Mouse (Mus musculus) embryonic facial prominence, embryonic 10.5 days (tissue): ENCODE measurements at regions not wholly inside any gene's neighbourhood (a gene's known extent, or its start where the extent isn't known, plus 50 kb on each side); places are given as distances from the start of the nearest gene placed in this dataset.

ENCODE experiments used
- DNase-seq: peaks from one replicate; pipeline ENCODE4 v3.0.0-alpha.2; 2017; ENCODE audit warnings: low spot score
- H3K27ac ChIP-seq: fragments of 300-500 bp; sonication (generic); replicated peaks from 2 replicates; pipeline ENCODE4 v1.5.1; 2016; ENCODE audit warnings: mild to moderate bottlenecking
- H3K27me3 ChIP-seq: fragments of 300-500 bp; sonication (generic); replicated peaks from 2 replicates; pipeline ENCODE4 v1.6.1; 2016; ENCODE audit warnings: low read depth, mild to moderate bottlenecking; ENCODE audit not compliant: poor library complexity, severe bottlenecking
- H3K36me3 ChIP-seq: fragments of 300-500 bp; sonication (generic); replicated peaks from 2 replicates; pipeline ENCODE4 v1.6.1; 2016; ENCODE audit warnings: mild to moderate bottlenecking, moderate library complexity
- H3K4me1 ChIP-seq: fragments of 300-500 bp; sonication (generic); 2 replicates; pipeline ENCODE4 v1.6.1; 2016
- H3K4me3 ChIP-seq: fragments of 300-500 bp; sonication (generic); 2 replicates; pipeline ENCODE4 v1.5.1; 2016; ENCODE audit warnings: mild to moderate bottlenecking, moderate library complexity
- H3K9me3 ChIP-seq: fragments of 300-500 bp; sonication (generic); 2 replicates; pipeline ENCODE4 v1.6.1; 2016; ENCODE audit warnings: mild to moderate bottlenecking
- WGBS: fragments of 180-500 bp; shearing (Covaris S2); methylation state at CpG from one replicate; pipeline ENCODE4 v1.1.7; 2016; 5-methylcytosine and 5-hydroxymethylcytosine counted together

DNA sequence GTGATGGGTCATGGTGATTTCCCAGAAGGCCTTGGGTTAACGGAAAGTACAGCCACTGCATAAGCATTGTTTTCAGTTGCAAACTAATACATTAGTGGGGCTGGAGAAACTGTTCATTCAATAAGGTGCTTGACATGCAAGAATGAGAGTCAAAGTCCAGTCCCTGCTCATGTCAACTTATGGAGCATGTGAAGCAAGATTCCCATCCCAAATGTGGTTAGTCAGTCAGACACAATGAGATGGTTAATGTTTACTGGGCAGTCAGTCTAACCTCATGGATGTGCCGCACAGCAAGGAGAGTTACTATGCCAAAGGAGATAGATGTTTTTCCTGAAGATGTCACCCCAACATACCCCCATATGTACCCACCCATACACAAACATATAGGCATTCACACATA lies 993.8 kb upstream of the Jmjd1c start:
- WGBS: 92% methylated on average over 2 of the region's 2 CpGs
- H3K9me3 ChIP-seq: no peaks in the 10 kb centered on the region
- H3K4me1 ChIP-seq: no peaks in the 10 kb centered on the region
- H3K27ac ChIP-seq: no peak overlapping the region
- no peaks in the 10 kb centered on the region for H3K36me3 ChIP-seq
- no peak for DNase-seq
- H3K27me3 ChIP-seq: no peaks in the 10 kb centered on the region
- H3K4me3 ChIP-seq: no peak overlapping the region

DNA sequence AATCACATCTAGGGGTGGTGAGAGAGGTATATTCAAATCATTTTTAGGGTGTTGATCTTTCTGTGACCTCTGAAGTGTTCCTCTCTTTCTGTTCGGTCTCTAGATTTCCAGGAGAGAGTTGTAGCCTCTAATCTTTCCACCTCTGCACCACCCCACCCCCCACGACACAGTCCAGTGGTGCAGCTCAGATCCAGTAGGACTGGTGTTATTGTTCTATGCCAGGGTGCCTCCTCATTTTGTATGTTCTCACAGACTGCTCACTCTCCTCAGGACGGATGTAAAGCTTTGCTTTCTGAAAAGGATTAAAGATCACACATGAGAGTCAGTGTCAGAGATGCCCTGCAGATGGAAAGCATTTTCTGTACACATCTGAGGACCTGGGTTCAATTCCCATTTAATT lies 964.6 kb upstream of the Jmjd1c start:
- peaks cover 11% of the 10 kb centered on the region; the same call in 1 of the 2 replicates for H3K4me1 ChIP-seq
- H3K9me3 ChIP-seq: no peaks in the 10 kb centered on the region
- DNase-seq: no peak
- H3K36me3 ChIP-seq: no peaks in the 10 kb centered on the region
- no peak overlapping the region for H3K27ac ChIP-seq
- H3K27me3 ChIP-seq: no peaks in the 10 kb centered on the region
- no peak overlapping the region for H3K4me3 ChIP-seq
- WGBS: 60% methylated on average over 3 of the region's 3 CpGs

DNA sequence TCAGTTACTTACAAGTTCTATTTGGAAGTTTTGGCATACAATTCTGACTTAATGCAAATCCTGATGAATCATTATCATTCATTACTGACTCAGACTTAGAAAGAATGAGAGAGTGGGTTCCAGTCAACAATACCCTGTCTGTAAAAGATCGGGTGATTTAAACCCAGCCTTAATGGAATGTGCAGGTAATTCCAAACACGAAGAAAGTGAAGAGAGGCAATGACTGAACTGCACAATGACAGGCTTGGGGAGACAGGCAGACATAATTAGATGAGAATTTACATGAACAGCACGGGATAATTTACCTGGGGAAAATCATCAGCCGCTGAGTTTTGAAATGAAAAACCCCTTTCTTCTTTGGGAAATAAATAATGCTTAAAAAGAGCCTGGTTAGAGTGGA lies 963.9 kb upstream of the Jmjd1c start:
- no peaks in the 10 kb centered on the region for H3K36me3 ChIP-seq
- no peaks in the 10 kb centered on the region for H3K9me3 ChIP-seq
- no peak overlapping the region for H3K4me3 ChIP-seq
- H3K27ac ChIP-seq: no peak overlapping the region
- WGBS: 69% methylated on average over 4 of the region's 4 CpGs
- no peaks in the 10 kb centered on the region for H3K27me3 ChIP-seq
- no peak for DNase-seq
- H3K4me1 ChIP-seq: peaks cover 11% of the 10 kb centered on the region; the same call in 1 of the 2 replicates

DNA sequence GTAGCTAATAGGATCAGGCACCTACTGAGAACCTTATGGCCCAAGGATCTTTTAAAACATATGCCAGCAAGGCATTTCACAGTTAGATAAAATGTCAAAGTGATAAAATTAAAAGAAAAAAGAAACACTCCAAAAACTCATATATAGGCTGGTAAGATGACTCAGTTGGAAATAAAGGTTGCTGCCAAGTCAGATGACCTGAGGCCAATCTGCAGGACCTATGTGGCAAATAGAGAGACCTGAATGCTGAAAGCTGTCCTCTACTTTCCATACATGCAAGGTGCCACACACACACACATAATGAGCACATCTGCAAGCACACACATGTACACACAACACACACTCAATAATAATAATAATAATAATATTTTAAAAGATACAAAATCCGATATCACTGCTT lies 953.5 kb upstream of the Jmjd1c start:
- H3K9me3 ChIP-seq: no peaks in the 10 kb centered on the region
- no peaks in the 10 kb centered on the region for H3K27me3 ChIP-seq
- H3K36me3 ChIP-seq: no peaks in the 10 kb centered on the region
- no peak overlapping the region for H3K4me3 ChIP-seq
- H3K4me1 ChIP-seq: no peaks in the 10 kb centered on the region
- WGBS: 92% methylated on average over 1 of the region's 1 CpGs
- no peak overlapping the region for H3K27ac ChIP-seq
- no peak for DNase-seq

DNA sequence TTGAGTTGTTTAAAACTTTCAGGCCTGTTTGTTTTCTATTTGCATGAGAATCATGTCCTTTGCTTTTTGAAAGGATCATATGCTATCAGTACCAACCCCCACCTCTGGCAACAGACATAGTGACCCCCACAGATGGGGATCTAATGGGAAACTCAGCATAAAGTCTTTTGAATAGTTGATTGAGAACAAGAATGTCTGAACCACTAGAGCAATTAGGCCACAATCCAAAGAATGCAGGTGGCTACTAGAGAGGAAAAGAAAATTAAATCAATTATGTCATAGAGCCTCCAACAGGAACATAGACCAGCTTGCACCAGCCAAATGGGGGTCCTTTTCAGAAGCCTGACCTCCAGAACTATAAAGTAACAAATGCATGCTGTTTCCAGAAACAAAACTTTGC lies 953.0 kb upstream of the Jmjd1c start:
- H3K27ac ChIP-seq: no peak overlapping the region
- no peaks in the 10 kb centered on the region for H3K36me3 ChIP-seq
- no peaks in the 10 kb centered on the region for H3K4me1 ChIP-seq
- no peaks in the 10 kb centered on the region for H3K27me3 ChIP-seq
- no peak overlapping the region for H3K4me3 ChIP-seq
- no peaks in the 10 kb centered on the region for H3K9me3 ChIP-seq
- no peak for DNase-seq

DNA sequence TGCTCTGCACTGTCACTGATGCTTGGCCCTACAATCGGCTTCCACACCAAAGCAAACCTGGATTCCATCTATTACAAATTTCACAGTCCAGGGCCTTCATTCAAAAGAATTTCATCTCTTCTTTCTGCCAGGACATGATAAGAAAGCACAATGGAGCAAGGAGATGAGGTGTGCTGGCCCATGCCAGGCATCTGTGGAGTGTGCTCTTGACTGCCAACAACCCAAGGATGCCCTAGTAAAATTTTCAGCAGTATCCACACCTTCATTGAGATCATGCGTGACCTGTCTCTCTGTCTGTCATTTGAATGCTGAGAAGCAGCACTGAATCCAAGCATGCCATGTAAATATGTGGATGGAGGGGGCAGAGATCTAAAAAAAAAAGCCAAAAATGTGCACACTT lies 945.0 kb upstream of the Jmjd1c start:
- Histone ChIP-seq H3K9me3 (no peaks in the 10 kb centered on the region), H3K27me3 (no peaks in the 10 kb centered on the region), H3K27ac (no peak overlapping the region), H3K36me3 (no peaks in the 10 kb centered on the region), H3K4me1 (no peaks in the 10 kb centered on the region), H3K4me3 (no peak overlapping the region)
- 90% methylated on average over 2 of the region's 2 CpGs for WGBS
- DNase-seq: no peak

DNA sequence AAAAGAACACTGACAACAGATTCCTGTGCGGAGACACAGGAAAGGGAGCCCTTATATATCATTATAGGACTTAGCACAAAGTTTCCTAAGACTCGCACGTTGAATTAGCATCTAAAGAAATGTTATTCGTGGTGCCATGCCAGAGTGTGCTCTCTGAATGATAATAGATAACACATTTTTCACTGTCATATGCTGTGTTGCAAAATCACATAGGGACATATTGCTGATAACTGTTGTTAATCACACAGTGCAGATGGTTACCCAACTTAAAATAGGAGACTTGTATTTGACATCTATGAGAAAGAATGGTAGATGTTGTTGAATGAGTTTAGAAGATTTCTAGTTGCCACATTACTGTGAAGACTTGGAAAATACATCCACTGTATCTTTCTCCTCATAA lies 943.1 kb upstream of the Jmjd1c start:
- Histone ChIP-seq H3K27me3 (no peaks in the 10 kb centered on the region), H3K36me3 (no peaks in the 10 kb centered on the region), H3K4me1 (no peaks in the 10 kb centered on the region), H3K27ac (no peak overlapping the region), H3K4me3 (no peak overlapping the region), H3K9me3 (no peaks in the 10 kb centered on the region)
- no peak for DNase-seq
- 89% methylated on average over 4 of the region's 4 CpGs for WGBS

DNA sequence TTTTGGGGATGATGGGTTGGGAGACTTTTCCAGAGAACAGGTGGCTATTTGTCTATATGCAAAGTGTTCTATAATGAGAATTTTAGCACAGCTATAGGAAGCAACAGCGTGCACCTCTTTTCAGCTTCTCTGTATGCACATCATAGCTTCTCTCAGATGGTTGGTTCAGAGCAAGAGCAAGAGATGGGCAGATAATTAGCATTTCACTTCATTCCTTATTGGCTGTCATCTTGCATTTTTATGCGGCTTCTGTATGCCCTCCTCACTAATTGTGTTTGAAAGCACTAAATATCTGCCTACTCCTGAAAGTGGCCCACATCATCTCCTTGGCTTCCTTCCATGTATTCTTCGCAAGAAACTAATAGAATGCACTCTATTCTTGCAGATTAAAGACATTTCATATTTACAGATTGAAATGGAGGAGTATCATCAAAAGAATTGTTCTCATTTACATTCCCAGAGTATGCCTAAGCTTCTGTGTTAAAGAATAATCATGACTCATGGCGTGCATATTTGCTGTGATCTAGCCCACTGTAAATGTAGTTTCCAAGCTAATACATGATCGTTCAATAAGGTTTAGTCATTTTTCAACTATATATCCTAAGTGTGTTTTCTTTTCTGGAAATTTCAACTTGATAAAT lies 934.9 kb upstream of the Jmjd1c start:
- H3K27ac ChIP-seq: no peak overlapping the region
- no peaks in the 10 kb centered on the region for H3K36me3 ChIP-seq
- no peaks in the 10 kb centered on the region for H3K4me1 ChIP-seq
- H3K4me3 ChIP-seq: no peak overlapping the region
- WGBS: 91% methylated on average over 5 of the region's 5 CpGs
- H3K9me3 ChIP-seq: no peaks in the 10 kb centered on the region
- no peak for DNase-seq
- no peaks in the 10 kb centered on the region for H3K27me3 ChIP-seq

DNA sequence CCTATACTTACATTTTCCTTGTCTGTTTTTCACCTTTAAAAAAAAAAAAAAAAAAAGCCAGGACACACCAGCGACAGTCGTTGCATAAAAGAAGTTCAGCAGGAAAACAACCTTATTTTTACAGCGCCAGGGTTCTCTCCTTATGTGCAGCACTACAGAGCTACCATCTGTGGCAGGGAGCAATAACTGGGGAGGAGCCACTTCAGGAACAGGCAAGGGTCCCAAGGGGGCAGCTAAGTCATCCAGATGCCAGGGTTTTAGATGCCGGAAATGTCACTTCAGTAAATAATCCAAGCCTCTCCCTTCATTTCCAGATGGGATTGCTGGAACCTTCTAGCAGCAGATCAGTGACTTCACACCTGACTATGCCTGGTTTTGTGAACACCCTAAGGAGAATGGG lies 923.1 kb upstream of the Jmjd1c start:
- Histone ChIP-seq H3K9me3 (no peaks in the 10 kb centered on the region), H3K27ac (no peak overlapping the region), H3K36me3 (no peaks in the 10 kb centered on the region), H3K4me3 (no peak overlapping the region), H3K27me3 (no peaks in the 10 kb centered on the region), H3K4me1 (0 out of 2 replicates have a peak, but pooled peaks cover 3% of the 10 kb centered on the region)
- peak; percentile 8 for DNase-seq
- WGBS: 79% methylated on average over 4 of the region's 4 CpGs

DNA sequence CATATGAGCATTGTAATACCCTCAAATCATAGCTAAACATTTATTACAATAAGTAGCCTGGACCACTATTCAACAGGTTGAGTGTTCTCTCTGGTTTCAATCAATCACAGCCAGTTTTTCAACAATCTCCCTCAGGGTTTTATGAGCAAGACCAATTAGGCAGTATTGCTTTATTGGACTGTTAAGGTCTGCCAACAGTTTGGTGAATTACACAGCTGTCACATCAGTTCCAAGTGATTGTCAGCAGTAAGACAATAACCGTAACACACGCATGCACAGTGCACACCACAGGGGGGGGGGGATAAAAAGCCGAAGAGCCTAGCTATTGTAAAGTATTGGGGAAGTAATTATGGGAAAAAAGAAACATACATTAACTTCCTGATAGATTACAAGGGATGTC lies 918.6 kb upstream of the Jmjd1c start:
- no peak overlapping the region for H3K4me3 ChIP-seq
- 0 out of 2 replicates have a peak, but pooled peaks cover 3% of the 10 kb centered on the region for H3K4me1 ChIP-seq
- H3K9me3 ChIP-seq: no peaks in the 10 kb centered on the region
- H3K27me3 ChIP-seq: no peaks in the 10 kb centered on the region
- DNase-seq: no peak
- whole genome bisulfite sequencing: 72% methylated on average over 3 of the region's 3 CpGs
- no peaks in the 10 kb centered on the region for H3K36me3 ChIP-seq
- no peak overlapping the region for H3K27ac ChIP-seq

DNA sequence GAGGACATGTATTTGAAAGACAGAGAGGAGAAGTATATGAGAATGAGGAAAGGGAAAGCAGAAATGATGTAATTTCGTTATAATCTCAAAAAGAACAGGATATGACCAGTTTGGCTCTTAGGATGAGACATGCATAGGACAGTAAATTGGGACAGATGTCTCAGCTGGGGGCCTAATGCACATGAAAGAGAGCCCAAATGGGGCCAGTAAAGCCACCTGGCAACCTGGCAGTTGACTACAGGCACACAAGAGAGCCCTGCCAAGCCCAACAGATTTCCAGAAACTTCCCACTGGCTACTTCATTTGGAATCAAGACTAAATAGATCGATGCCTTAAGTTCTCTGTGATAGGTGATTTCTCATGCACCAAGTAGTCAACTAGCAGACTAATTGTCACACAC lies 914.7 kb upstream of the Jmjd1c start:
- DNase-seq: no peak
- 79% methylated on average over 2 of the region's 2 CpGs for WGBS

DNA sequence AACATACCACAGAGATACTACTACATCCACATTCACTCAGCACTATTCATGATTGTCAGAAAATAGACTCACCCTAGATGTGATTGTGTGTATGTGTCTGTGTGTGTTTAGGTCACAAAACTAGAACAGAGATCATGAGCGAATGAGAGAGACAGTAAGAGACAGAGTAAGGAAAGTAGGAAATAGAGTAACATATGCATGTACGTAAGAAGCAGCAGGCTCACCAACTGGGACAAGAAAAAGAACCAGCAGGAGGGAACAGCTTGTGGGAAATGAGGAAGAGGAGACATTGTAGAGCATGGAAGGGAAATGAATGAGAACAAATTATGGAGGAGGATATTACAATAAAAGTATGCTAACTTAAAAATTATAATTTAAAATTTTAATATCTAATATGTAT lies 912.9 kb upstream of the Jmjd1c start:
- Histone ChIP-seq H3K4me1 (peaks cover 5% of the 10 kb centered on the region; the same call in 1 of the 2 replicates), H3K4me3 (no peak overlapping the region), H3K36me3 (no peaks in the 10 kb centered on the region), H3K9me3 (no peaks in the 10 kb centered on the region), H3K27me3 (no peaks in the 10 kb centered on the region), H3K27ac (no peak overlapping the region)
- DNase-seq: no peak
- 88% methylated on average over 2 of the region's 2 CpGs for WGBS

More for the DNA sequence above, 914.7 kb upstream of the Jmjd1c start:
- Histone ChIP-seq H3K36me3 (no peaks in the 10 kb centered on the region), H3K27ac (no peak overlapping the region), H3K27me3 (no peaks in the 10 kb centered on the region), H3K4me1 (no peaks in the 10 kb centered on the region), H3K4me3 (no peak overlapping the region), H3K9me3 (no peaks in the 10 kb centered on the region)

DNA sequence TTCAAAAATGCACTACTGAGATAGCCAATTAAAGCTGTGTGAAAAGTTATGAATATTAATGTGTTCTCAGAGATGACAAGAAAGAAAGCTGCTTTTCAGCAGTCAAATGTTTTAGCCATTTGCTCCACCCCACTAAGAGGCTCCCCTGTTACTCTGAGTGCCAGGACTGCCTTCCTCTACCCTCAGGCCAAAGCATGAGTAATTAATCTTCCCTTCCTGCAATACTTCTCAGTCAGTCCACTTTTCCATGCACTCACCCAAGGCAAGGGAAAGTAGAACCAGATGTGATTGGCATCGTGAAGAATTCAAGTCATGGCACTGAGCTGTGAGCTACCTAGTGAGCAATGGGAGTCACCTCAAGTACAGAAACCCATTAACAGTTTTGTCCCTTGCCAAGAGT lies 908.9 kb upstream of the Jmjd1c start:
- H3K36me3 ChIP-seq: no peaks in the 10 kb centered on the region
- no peaks in the 10 kb centered on the region for H3K27me3 ChIP-seq
- H3K4me1 ChIP-seq: peaks cover 5% of the 10 kb centered on the region; the same call in 1 of the 2 replicates
- no peak overlapping the region for H3K4me3 ChIP-seq
- H3K27ac ChIP-seq: no peak overlapping the region
- no peak for DNase-seq
- no peaks in the 10 kb centered on the region for H3K9me3 ChIP-seq
- 34% methylated on average over 1 of the region's 1 CpGs for WGBS

DNA sequence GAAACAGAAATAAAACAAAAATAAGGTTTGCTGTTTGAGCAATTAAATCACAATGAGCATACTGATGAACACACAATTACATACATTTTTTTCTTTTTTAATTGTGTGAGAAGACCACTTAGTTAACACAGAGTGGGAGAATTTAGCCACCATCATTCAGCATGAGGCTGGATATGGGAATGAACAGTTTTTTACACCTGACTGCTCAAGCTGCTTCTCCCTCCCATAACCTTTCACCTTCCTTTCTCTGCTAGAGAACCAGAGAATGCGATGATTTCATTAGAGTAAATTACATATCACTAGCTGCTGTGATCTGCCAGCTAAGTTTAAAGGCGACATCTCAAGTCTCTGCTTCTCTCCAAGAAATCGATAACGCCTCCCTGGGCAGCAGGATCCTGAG lies 894.8 kb upstream of the Jmjd1c start:
- WGBS: 60% methylated on average over 4 of the region's 4 CpGs
- Histone ChIP-seq H3K27me3 (no peaks in the 10 kb centered on the region), H3K27ac (no peak overlapping the region), H3K4me3 (no peak overlapping the region), H3K36me3 (no peaks in the 10 kb centered on the region), H3K4me1 (no peaks in the 10 kb centered on the region), H3K9me3 (no peaks in the 10 kb centered on the region)
- DNase-seq: no peak
